In the genomic region with DNA sequence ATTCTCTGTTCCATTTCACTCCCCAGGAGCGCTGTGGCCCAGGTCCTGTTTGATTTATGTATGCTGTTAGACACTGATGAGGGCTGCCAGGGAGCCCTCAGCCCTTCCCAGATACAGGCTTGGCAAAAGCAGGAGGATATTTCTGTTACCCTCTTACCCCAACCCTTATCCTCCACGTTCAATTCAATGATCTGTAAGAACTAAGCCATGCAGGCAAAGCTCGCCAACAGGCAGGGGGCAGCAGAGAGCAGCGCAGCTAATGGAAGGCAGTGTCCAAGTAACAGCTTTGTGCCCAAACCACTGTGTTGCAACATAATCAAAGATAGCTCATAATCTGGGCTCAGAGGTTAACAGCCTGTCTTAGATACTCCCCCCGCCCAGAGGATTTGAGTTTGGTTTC, we compare ENCODE assay signal across 9 mouse cellular contexts.
A peak's percentile ranks its signal among the peaks of the same experiment; 100 is the strongest.
DNase-seq lines count a peak whose midpoint lies in the region; ATAC-seq and TF ChIP-seq lines count a peak whose summit lies in the region.
"Had no signal": no experiment of that assay in that cellular context is flagged by ENCODE, and none has a peak within 500 bp of the region (broad histone marks: within the 10 kb centered on the region; RNA-seq: fewer than 3 reads in every experiment).

No protein-coding gene starts in this region.

- no peak for TF ChIP-seq POLR2A in ES-Bruce4 (IDR thresholded peaks at IDR 0.05; ENCODE audit: insufficient read depth, low read length)

- H3K9me3 ChIP-seq in ES-Bruce4 (replicated peaks; ENCODE audit: control insufficient read depth, insufficient read depth, low read length, poor library complexity, severe bottlenecking), result no peaks in the 10 kb centered on the region
- H3K9me3 ChIP-seq: limb, embryonic 15.5 days had no signal

- H3K9ac ChIP-seq in ES-Bruce4 (ENCODE audit: low read depth, poor library complexity, severe bottlenecking), result no peak overlapping the region
- H3K9ac ChIP-seq: limb, embryonic 15.5 days had no signal

- no peak for TF ChIP-seq EP300 in ES-Bruce4 (IDR thresholded peaks at IDR 0.05; ENCODE audit: insufficient read depth, low read depth, low read length)

- H3K27ac ChIP-seq in ES-Bruce4 (ENCODE audit: insufficient read depth, low read length), result no peak overlapping the region
- H3K27ac ChIP-seq: limb, embryonic 15.5 days had no signal

- H3K36me3 ChIP-seq in ES-Bruce4 (ENCODE audit: control insufficient read depth, insufficient read depth, low read length, poor library complexity, severe bottlenecking), result no peaks in the 10 kb centered on the region
- H3K36me3 ChIP-seq: limb, embryonic 15.5 days had no signal

- peak; percentile 90 for DNase-seq in adrenal gland, adult 2 months
- DNase-seq in embryo, embryonic 11.5 days (ENCODE audit: low read depth, low spot score), result peak; percentile 67
- DNase-seq in layer of hippocampus, adult 8-10 months (ENCODE audit: low spot score in 2 of 2), result peak; percentile 66 to 85
- peak; percentile 90 for DNase-seq in lung, postnatal 36 days
- peak; percentile 80 for DNase-seq in right cerebral cortex, postnatal 14 days
- peak; percentile 60 to 85 for DNase-seq in urinary bladder, postnatal 4 days (ENCODE audit: low spot score in 2 of 2)

- peak; percentile 96 for TF ChIP-seq CTCF in ES-Bruce4 (IDR thresholded peaks at IDR 0.05; ENCODE audit: low read depth, low read length)

- no peaks in the 10 kb centered on the region for H3K4me1 ChIP-seq in ES-Bruce4 (ENCODE audit: control insufficient read depth, insufficient read depth, low read length)
- H3K4me1 ChIP-seq: limb, embryonic 15.5 days had no signal

- H3K4me3 ChIP-seq in ES-Bruce4 (ENCODE audit: low read depth, low read length), result no peak overlapping the region
- H3K4me3 ChIP-seq: limb, embryonic 15.5 days had no signal

- H3K27me3 ChIP-seq in ES-Bruce4 (ENCODE audit: control insufficient read depth, insufficient read depth, low read length, poor library complexity, severe bottlenecking), result no peaks in the 10 kb centered on the region; the same call in 1 of the 2 replicates
- H3K27me3 ChIP-seq: limb, embryonic 15.5 days had no signal

- ATAC-seq in granulocyte monocyte progenitor cell, adult 5-6 weeks (replicated peaks; ENCODE audit: poor library complexity, severe bottlenecking), result peak; percentile 98
